Mouse (Mus musculus): ENCODE data around the gene Abcc12. TPM values are rescaled to one million over a fixed set of nuclear protein-coding genes. Genes with fewer than 3 reads are reported as not detected.

The Abcc12 gene
- polyA plus RNA-seq, 1 experiment from 2014 or later: 0.05 TPM

GRCm38 (mm10) chr8:86577547-86577946 lies 2.9 kb downstream of the Abcc12 start:
- no peak overlapping the region for H3K27ac ChIP-seq
- no peak for ATAC-seq
- H3K9ac ChIP-seq (replicated peaks): no peak overlapping the region

GRCm38 (mm10) chr8:86563674-86564073 lies 16.8 kb downstream of the Abcc12 start:
- ATAC-seq: no peak

More at GRCm38 (mm10) chr8:86577547-86577946, 2.9 kb downstream of the Abcc12 start:
- Histone ChIP-seq H3K36me3 (no peaks in the 10 kb centered on the region), H3K4me2 (replicated peaks) (no peak overlapping the region), H3K4me1 (replicated peaks) (peaks cover 6% of the 10 kb centered on the region; the same call in 1 of the 2 replicates), H3K9me3 (no peaks in the 10 kb centered on the region), H3K27me3 (no peaks in the 10 kb centered on the region), H3K4me3 (replicated peaks) (no peak overlapping the region)
- WGBS: 78% methylated on average over 8 of the region's 8 CpGs

GRCm38 (mm10) chr8:86561737-86562136 lies 18.7 kb downstream of the Abcc12 start:
- no peak overlapping the region for H3K4me3 ChIP-seq (replicated peaks)
- ATAC-seq: no peak
- H3K4me1 ChIP-seq (replicated peaks): peaks cover 14% of the 10 kb centered on the region
- no peaks in the 10 kb centered on the region for H3K9me3 ChIP-seq
- no peaks in the 10 kb centered on the region for H3K36me3 ChIP-seq
- no peaks in the 10 kb centered on the region for H3K27me3 ChIP-seq
- H3K27ac ChIP-seq: peak overlapping the region; percentile 16; the same call in 1 of the 2 replicates
- 37% methylated on average over 1 of the region's 1 CpGs for WGBS
- H3K9ac ChIP-seq (replicated peaks): no peak overlapping the region
- H3K4me2 ChIP-seq (replicated peaks): no peak overlapping the region

More at GRCm38 (mm10) chr8:86563674-86564073, 16.8 kb downstream of the Abcc12 start:
- Histone ChIP-seq H3K4me2 (replicated peaks) (no peak overlapping the region), H3K36me3 (no peaks in the 10 kb centered on the region), H3K9ac (replicated peaks) (no peak overlapping the region), H3K9me3 (no peaks in the 10 kb centered on the region), H3K27ac (no peak overlapping the region), H3K27me3 (no peaks in the 10 kb centered on the region), H3K4me3 (replicated peaks) (no peak overlapping the region), H3K4me1 (replicated peaks) (peaks cover 14% of the 10 kb centered on the region)
- WGBS: 92% methylated on average over 9 of the region's 9 CpGs

GRCm38 (mm10) chr8:86560688-86561065 lies 19.8 kb downstream of the Abcc12 start:
- Histone ChIP-seq H3K9ac (replicated peaks) (no peak overlapping the region), H3K4me1 (replicated peaks) (peaks cover 14% of the 10 kb centered on the region), H3K27ac (no peak overlapping the region), H3K4me2 (replicated peaks) (no peak overlapping the region), H3K4me3 (replicated peaks) (no peak overlapping the region), H3K36me3 (no peaks in the 10 kb centered on the region), H3K27me3 (no peaks in the 10 kb centered on the region), H3K9me3 (no peaks in the 10 kb centered on the region)
- WGBS: 94% methylated on average over 10 of the region's 10 CpGs
- no peak for ATAC-seq

GRCm38 (mm10) chr8:86559947-86560687 lies 20.4 kb downstream of the Abcc12 start:
- ATAC-seq: no peak

GRCm38 (mm10) chr8:86557186-86558045 lies 23.1 kb downstream of the Abcc12 start:
- Histone ChIP-seq H3K4me1 (replicated peaks) (peaks cover 14% of the 10 kb centered on the region), H3K9ac (replicated peaks) (no peak overlapping the region), H3K4me3 (replicated peaks) (no peak overlapping the region), H3K27me3 (no peaks in the 10 kb centered on the region), H3K4me2 (replicated peaks) (no peak overlapping the region), H3K36me3 (no peaks in the 10 kb centered on the region), H3K27ac (no peak overlapping the region), H3K9me3 (no peaks in the 10 kb centered on the region)
- ATAC-seq: no peak
- 78% methylated on average over 15 of the region's 15 CpGs for WGBS

More at GRCm38 (mm10) chr8:86559947-86560687, 20.4 kb downstream of the Abcc12 start:
- Histone ChIP-seq H3K4me2 (replicated peaks) (no peak overlapping the region), H3K9me3 (no peaks in the 10 kb centered on the region), H3K36me3 (no peaks in the 10 kb centered on the region), H3K4me1 (replicated peaks) (peaks cover 14% of the 10 kb centered on the region), H3K27ac (no peak overlapping the region), H3K27me3 (no peaks in the 10 kb centered on the region), H3K9ac (replicated peaks) (no peak overlapping the region), H3K4me3 (replicated peaks) (no peak overlapping the region)
- 87% methylated on average over 15 of the region's 15 CpGs for WGBS

- no peak overlapping the region for H3K4me3 ChIP-seq (replicated peaks)
- no peak for ATAC-seq
- no peak overlapping the region for H3K27ac ChIP-seq
- no peak overlapping the region for H3K9ac ChIP-seq (replicated peaks)
- no peaks in the 10 kb centered on the region for H3K9me3 ChIP-seq
- no peaks in the 10 kb centered on the region for H3K27me3 ChIP-seq
- no peaks in the 10 kb centered on the region for H3K4me1 ChIP-seq (replicated peaks)
- WGBS: 78% methylated on average over 2 of the region's 2 CpGs
- H3K4me2 ChIP-seq (replicated peaks): no peak overlapping the region
- no peaks in the 10 kb centered on the region for H3K36me3 ChIP-seq
Observed at GRCm38 (mm10) chr8:86555564-86555963, 24.9 kb downstream of the Abcc12 start.

GRCm38 (mm10) chr8:86554220-86554891 lies 26.1 kb downstream of the Abcc12 start:
- no peak overlapping the region for H3K4me2 ChIP-seq (replicated peaks)
- no peaks in the 10 kb centered on the region for H3K9me3 ChIP-seq
- ATAC-seq: no peak
- no peak overlapping the region for H3K4me3 ChIP-seq (replicated peaks)
- H3K4me1 ChIP-seq (replicated peaks): no peaks in the 10 kb centered on the region
- no peaks in the 10 kb centered on the region for H3K36me3 ChIP-seq
- no peaks in the 10 kb centered on the region for H3K27me3 ChIP-seq
- H3K27ac ChIP-seq: no peak overlapping the region
- no peak overlapping the region for H3K9ac ChIP-seq (replicated peaks)
- 90% methylated on average over 12 of the region's 12 CpGs for WGBS

- H3K4me2 ChIP-seq (replicated peaks): no peak overlapping the region
- no peaks in the 10 kb centered on the region for H3K4me1 ChIP-seq (replicated peaks)
- H3K9ac ChIP-seq (replicated peaks): no peak overlapping the region
- H3K9me3 ChIP-seq: no peaks in the 10 kb centered on the region
- no peaks in the 10 kb centered on the region for H3K27me3 ChIP-seq
- H3K4me3 ChIP-seq (replicated peaks): no peak overlapping the region
- ATAC-seq: no peak
- no peaks in the 10 kb centered on the region for H3K36me3 ChIP-seq
- no peak overlapping the region for H3K27ac ChIP-seq
- WGBS: 89% methylated on average over 10 of the region's 10 CpGs
Observed at GRCm38 (mm10) chr8:86550516-86550915, 30.0 kb downstream of the Abcc12 start.

GRCm38 (mm10) chr8:86546001-86546400 lies 34.5 kb downstream of the Abcc12 start:
- no peaks in the 10 kb centered on the region for H3K27me3 ChIP-seq
- no peak overlapping the region for H3K27ac ChIP-seq
- no peak overlapping the region for H3K4me3 ChIP-seq (replicated peaks)
- no peaks in the 10 kb centered on the region for H3K36me3 ChIP-seq
- H3K9ac ChIP-seq (replicated peaks): no peak overlapping the region
- no peaks in the 10 kb centered on the region for H3K9me3 ChIP-seq
- no peak for ATAC-seq
- no peak overlapping the region for H3K4me2 ChIP-seq (replicated peaks)
- H3K4me1 ChIP-seq (replicated peaks): no peaks in the 10 kb centered on the region
- 84% methylated on average over 1 of the region's 1 CpGs for WGBS

GRCm38 (mm10) chr8:86540906-86541305 lies 39.6 kb downstream of the Abcc12 start:
- Histone ChIP-seq H3K9ac (replicated peaks) (no peak overlapping the region), H3K27ac (no peak overlapping the region), H3K4me1 (replicated peaks) (peaks cover 4% of the 10 kb centered on the region; the same call in 1 of the 2 replicates), H3K4me2 (replicated peaks) (no peak overlapping the region), H3K4me3 (replicated peaks) (no peak overlapping the region), H3K9me3 (no peaks in the 10 kb centered on the region), H3K27me3 (no peaks in the 10 kb centered on the region), H3K36me3 (no peaks in the 10 kb centered on the region)
- WGBS: 96% methylated on average over 6 of the region's 6 CpGs
- ATAC-seq: no peak

- Histone ChIP-seq H3K9me3 (no peaks in the 10 kb centered on the region), H3K27ac (no peak overlapping the region), H3K36me3 (no peaks in the 10 kb centered on the region), H3K4me2 (replicated peaks) (no peak overlapping the region), H3K4me1 (replicated peaks) (peaks cover 9% of the 10 kb centered on the region), H3K9ac (replicated peaks) (no peak overlapping the region), H3K4me3 (replicated peaks) (no peak overlapping the region), H3K27me3 (no peaks in the 10 kb centered on the region)
- WGBS: 95% methylated on average over 2 of the region's 2 CpGs
- no peak for ATAC-seq
Observed at GRCm38 (mm10) chr8:86540376-86540775, 40.1 kb downstream of the Abcc12 start.

All from midbrain, embryonic 13.5 days (tissue).